Mouse (Mus musculus) C2C12 (cell line): ENCODE measurements at regions not wholly inside any gene's neighbourhood (a gene's known extent, or its start where the extent isn't known, plus 50 kb on each side); places are given as distances from the start of the nearest gene placed in this dataset.

Source experiments
- CEBPB ChIP-seq: IDR thresholded peaks from one replicate; pipeline ENCODE4 v1.6.1; 2011; ENCODE audit warnings: low read depth, mild to moderate bottlenecking, control low read depth, moderate library complexity
- CTCF ChIP-seq: IDR thresholded peaks from one replicate; pipeline ENCODE4 v1.5.1; 2011; ENCODE audit not compliant: control insufficient read depth, insufficient read depth, insufficient read length
- MAX ChIP-seq: IDR thresholded peaks from one replicate; pipeline ENCODE4 v1.6.1; 2011; ENCODE audit warnings: mild to moderate bottlenecking, control low read depth

DNA sequence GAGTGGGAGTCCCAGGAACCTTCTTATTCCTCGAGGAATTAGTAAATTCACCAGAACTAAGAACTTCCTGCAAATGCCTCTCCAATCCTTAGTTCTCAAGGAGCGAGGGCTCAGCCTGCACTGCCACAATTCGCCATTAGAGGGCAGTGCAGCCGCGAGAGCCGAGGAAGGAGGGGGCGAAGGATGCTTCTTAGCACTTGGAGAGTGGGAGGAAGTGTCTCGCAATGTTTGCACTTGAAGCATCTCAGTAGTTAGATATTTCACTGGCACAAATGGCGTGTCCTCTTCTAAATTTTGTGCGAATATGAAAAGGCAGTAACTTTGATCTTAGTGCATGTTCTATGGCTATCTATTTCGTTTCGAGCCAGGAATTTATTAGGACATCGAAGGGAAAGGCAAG, 59.0 kb upstream of the Slc30a5 start:
- peak; percentile 92 for TF ChIP-seq CTCF
- no peak for TF ChIP-seq MAX
- TF ChIP-seq CEBPB: no peak
